Mouse (Mus musculus) stomach, postnatal 0 days (tissue): ENCODE data around the gene Thbs4. TPM values are rescaled to one million over a fixed set of nuclear protein-coding genes. Genes with fewer than 3 reads are reported as not detected.
"Not testable (repeated sequence)": the region's sequence is repeated elsewhere in the genome, so short reads cannot be mapped to it uniquely, and the experiment has no call there.

Experiments used
- ATAC-seq: fragments of 200-750 bp; cut with Nextera tagmentation; 2 replicates; pipeline ENCODE4 v1.8.0; 2017; ENCODE audit not compliant: low FRiP score, low TSS enrichment
- DNase-seq: peaks from one replicate; pipeline ENCODE4 v3.0.0-alpha.2; 2016; ENCODE audit warnings: low spot score
- H3K27ac ChIP-seq: fragments of 300-500 bp; sonication (generic); replicated peaks from 2 replicates; pipeline ENCODE4 v1.5.1; 2014; ENCODE audit warnings: mild to moderate bottlenecking, control low read depth
- H3K27me3 ChIP-seq: fragments of 300-500 bp; sonication (generic); 2 replicates; pipeline ENCODE4 v1.6.1; 2014; ENCODE audit warnings: low read length; ENCODE audit not compliant: control insufficient read depth, insufficient read depth
- H3K36me3 ChIP-seq: fragments of 300-500 bp; sonication (generic); 2 replicates; pipeline ENCODE4 v1.6.1; 2014; ENCODE audit warnings: low read length, mixed read lengths; ENCODE audit not compliant: control insufficient read depth, insufficient read depth
- H3K4me1 ChIP-seq: fragments of 300-500 bp; sonication (generic); replicated peaks from 2 replicates; pipeline ENCODE4 v1.6.1; 2014; ENCODE audit warnings: antibody characterized with exemption; ENCODE audit not compliant: control insufficient read depth, insufficient read depth
- H3K4me2 ChIP-seq: fragments of 300-500 bp; sonication (generic); replicated peaks from 2 replicates; pipeline ENCODE4 v1.6.1; 2014; ENCODE audit warnings: low read depth, mild to moderate bottlenecking, control low read depth, moderate library complexity
- H3K4me3 ChIP-seq: fragments of 300-500 bp; sonication (generic); 2 replicates; pipeline ENCODE4 v1.5.1; 2014; ENCODE audit warnings: low read depth, low read length, control low read depth
- H3K9ac ChIP-seq: fragments of 300-500 bp; sonication (generic); 2 replicates; pipeline ENCODE4 v1.6.1; 2014; ENCODE audit warnings: mild to moderate bottlenecking, low read length, control low read depth, mixed read lengths
- H3K9me3 ChIP-seq: fragments of 300-500 bp; sonication (generic); 2 replicates; pipeline ENCODE4 v1.6.1; 2016; ENCODE audit warnings: low read length; ENCODE audit not compliant: control insufficient read depth
- CTCF ChIP-seq: IDR thresholded peaks from 2 replicates; pipeline ENCODE4 v1.5.1; 2016; ENCODE audit warnings: antibody characterized with exemption, low read depth, mild to moderate bottlenecking, moderate library complexity
- EP300 ChIP-seq: optimal IDR thresholded peaks from 2 replicates; pipeline ENCODE3; 2016; ENCODE audit warnings: antibody characterized with exemption
- WGBS: fragments of 180-500 bp; shearing (Covaris S2); extraction: QIAGEN DNeasy Blood & Tissue Kit; methylation state at CpG from one replicate; pipeline ENCODE4 v1.1.7; 2014; 5-methylcytosine and 5-hydroxymethylcytosine counted together
- polyA plus RNA-seq: library from polyadenylated mRNA; unstranded; fragments of >200 nt; fragmentation: Nextera tagmentation; extraction: Ambion mirVana; gene quantifications from 2 replicates; pipeline ENCODE4 v1.2.1, GENCODE M21; 2015

The Thbs4 gene
- polyA plus RNA-seq: 0.72 and 0.93 TPM in 2 replicates

GRCm38 (mm10) chr13:92794462-92795214 lies at the start of gene Thbs4:
TSS of gene Thbs4 (minus strand) at chr13:92794818.
- H3K4me3 ChIP-seq: peak within 1 kb of the TSS; percentile 32
- H3K27me3 ChIP-seq: no peaks in the 10 kb centered on the region; the same call in 1 of the 2 replicates
- H3K4me1 ChIP-seq: no peaks in the 10 kb centered on the region
- H3K9ac ChIP-seq: no peak within 1 kb of the TSS
- 0 out of 2 replicates have a peak, but pooled peaks have one; percentile 35 for ATAC-seq
- H3K4me2 ChIP-seq: peak within 1 kb of the TSS; percentile 51
- TF ChIP-seq CTCF (no peak), EP300 (no peak)
- H3K36me3 ChIP-seq: no peaks in the 10 kb centered on the region
- DNase-seq: peak; percentile 45
- H3K27ac ChIP-seq: no peak within 1 kb of the TSS
- 6% methylated on average over 40 of the region's 45 CpGs for WGBS
- no peaks in the 10 kb centered on the region for H3K9me3 ChIP-seq

- Histone ChIP-seq H3K4me3 (no peak overlapping the region), H3K9ac (no peak overlapping the region), H3K36me3 (no peaks in the 10 kb centered on the region), H3K27ac (no peak overlapping the region), H3K4me1 (no peaks in the 10 kb centered on the region), H3K9me3 (no peaks in the 10 kb centered on the region), H3K27me3 (no peaks in the 10 kb centered on the region), H3K4me2 (no peak overlapping the region)
- no peak for DNase-seq
- no peak for ATAC-seq
- 73% methylated on average over 4 of the region's 4 CpGs for WGBS
- TF ChIP-seq EP300 (no peak), CTCF (no peak)
These were observed 38.5 kb upstream of the Thbs4 start for GRCm38 (mm10) chr13:92833162-92833561.

GRCm38 (mm10) chr13:92828820-92829219 lies 34.2 kb upstream of the Thbs4 start:
- no peak for DNase-seq
- ATAC-seq: no peak
- Histone ChIP-seq H3K27me3 (no peaks in the 10 kb centered on the region), H3K9me3 (no peaks in the 10 kb centered on the region), H3K4me2 (0 out of 2 replicates have a peak overlapping the region, but pooled peaks have one; percentile 11), H3K27ac (no peak overlapping the region), H3K4me3 (no peak overlapping the region), H3K9ac (no peak overlapping the region), H3K4me1 (no peaks in the 10 kb centered on the region), H3K36me3 (no peaks in the 10 kb centered on the region)
- TF ChIP-seq EP300 (no peak), CTCF (no peak)
- 44% methylated on average over 10 of the region's 10 CpGs for WGBS

- DNase-seq: no peak
- no peak overlapping the region for H3K4me3 ChIP-seq
- no peaks in the 10 kb centered on the region for H3K27me3 ChIP-seq
- WGBS: 42% methylated on average over 3 of the region's 3 CpGs
- no peak for ATAC-seq
- TF ChIP-seq CTCF: no peak
- no peak for TF ChIP-seq EP300
- H3K27ac ChIP-seq: no peak overlapping the region
- H3K4me2 ChIP-seq: no peak overlapping the region
- H3K9ac ChIP-seq: no peak overlapping the region
- H3K4me1 ChIP-seq: no peaks in the 10 kb centered on the region
- H3K9me3 ChIP-seq: no peaks in the 10 kb centered on the region
- no peaks in the 10 kb centered on the region for H3K36me3 ChIP-seq
These were observed 22.7 kb upstream of the Thbs4 start for GRCm38 (mm10) chr13:92817357-92817756.

- no peak for DNase-seq
- no peaks in the 10 kb centered on the region for H3K9me3 ChIP-seq
- H3K9ac ChIP-seq: no peak overlapping the region
- no peaks in the 10 kb centered on the region for H3K4me1 ChIP-seq
- no peaks in the 10 kb centered on the region for H3K27me3 ChIP-seq
- TF ChIP-seq EP300: no peak
- no peak for TF ChIP-seq CTCF
- H3K27ac ChIP-seq: no peak overlapping the region
- H3K4me2 ChIP-seq: no peak overlapping the region
- no peak overlapping the region for H3K4me3 ChIP-seq
- 77% methylated on average over 5 of the region's 5 CpGs for WGBS
- H3K36me3 ChIP-seq: no peaks in the 10 kb centered on the region
- no peak for ATAC-seq
These were observed 21.7 kb upstream of the Thbs4 start for GRCm38 (mm10) chr13:92816329-92816728.

GRCm38 (mm10) chr13:92810592-92810991 lies 16.0 kb upstream of the Thbs4 start:
- H3K4me2 ChIP-seq, H3K27me3 ChIP-seq, H3K9me3 ChIP-seq, DNase-seq, H3K36me3 ChIP-seq, ATAC-seq, H3K9ac ChIP-seq, H3K4me3 ChIP-seq, H3K27ac ChIP-seq, H3K4me1 ChIP-seq: not testable (repeated sequence)
- 78% methylated on average over 1 of the region's 1 CpGs for WGBS
